Mouse (Mus musculus): ENCODE data around the gene Zfp513.

The Zfp513 gene

GRCm38 (mm10) chr5:31164878-31165277 lies 37.2 kb downstream of the Zfp513 start:
- DNase-seq (ENCODE audit: low spot score), result no peak

GRCm38 (mm10) chr5:31162462-31162861 lies 39.6 kb downstream of the Zfp513 start:
- DNase-seq (ENCODE audit: low spot score), result no peak

DNA sequence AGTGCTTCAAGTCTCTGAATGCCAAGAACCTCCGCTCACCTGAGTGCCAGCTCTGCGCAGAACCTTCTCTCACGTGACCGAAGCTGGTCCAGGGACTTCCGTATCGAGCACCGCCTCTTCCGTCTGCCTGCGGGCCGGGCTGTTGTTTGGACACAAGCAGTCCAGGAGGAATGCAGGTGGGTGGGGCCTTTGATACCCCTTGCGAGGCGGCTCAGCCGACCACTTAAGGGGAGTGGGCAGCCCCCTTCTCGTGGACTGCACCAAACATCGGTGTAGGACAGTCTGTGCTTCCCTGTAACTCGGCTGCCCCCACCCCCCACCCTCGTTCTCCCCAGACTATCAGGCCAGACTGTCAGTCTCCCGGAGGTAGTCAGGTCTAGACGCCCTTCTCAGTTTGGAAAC lies 48.0 kb downstream of the Zfp513 start, which contains the start of gene Mpv17:
TSS of gene Mpv17 (minus strand) at position 100 of the 402 bp plus-strand sequence.
- peak; percentile 72 for DNase-seq (ENCODE audit: low spot score)

DNA sequence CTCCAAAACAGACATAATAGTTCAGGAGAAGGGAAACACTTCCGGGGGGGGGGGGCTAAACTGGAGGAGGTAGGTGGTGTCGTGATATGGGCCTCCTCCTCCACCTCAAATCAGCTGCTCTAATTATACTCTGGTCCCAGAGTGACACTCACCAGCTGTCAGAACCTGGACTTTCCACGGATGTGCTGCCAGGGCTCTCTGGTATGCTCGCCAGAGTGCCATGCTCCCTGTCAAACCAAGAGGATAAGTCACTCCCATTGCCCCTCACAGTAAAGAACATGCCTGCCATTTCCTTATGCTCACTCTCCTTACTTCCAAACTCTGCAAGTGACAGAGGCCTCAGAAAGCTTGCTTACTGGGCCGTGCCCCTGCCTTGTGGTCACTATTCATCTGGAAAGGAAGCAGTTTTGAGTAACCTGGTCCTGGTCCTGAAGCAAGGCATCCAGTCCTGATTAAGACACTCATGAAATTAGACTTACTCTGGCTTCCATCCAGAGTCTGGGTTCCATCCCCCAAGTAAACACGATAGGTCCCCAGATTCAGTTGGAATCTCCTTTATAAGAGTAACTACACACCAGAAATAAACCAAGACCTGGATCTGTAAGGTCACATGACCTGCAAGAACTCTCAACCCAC lies 48.5 kb downstream of the Zfp513 start:
- DNase-seq (ENCODE audit: low spot score), result no peak

- DNase-seq (ENCODE audit: low spot score), result no peak
Measured at GRCm38 (mm10) chr5:31151746-31152145, 50.4 kb downstream of the Zfp513 start.

- no peak for DNase-seq (ENCODE audit: low spot score)
Measured at GRCm38 (mm10) chr5:31149781-31150180, 52.3 kb downstream of the Zfp513 start.
